Mouse (Mus musculus): ENCODE results near the gene Trp53i13. TPM values are rescaled to one million over a fixed set of nuclear protein-coding genes. Genes with fewer than 3 reads are reported as not detected.

Trp53i13 gene
- 34.3 and 40.2 TPM in 2 replicates for polyA plus RNA-seq (2012)

GRCm38 (mm10) chr11:77515637-77516552, at the start of gene Trp53i13:
TSS of gene Trp53i13 (minus strand) at chr11:77515980.

DNA sequence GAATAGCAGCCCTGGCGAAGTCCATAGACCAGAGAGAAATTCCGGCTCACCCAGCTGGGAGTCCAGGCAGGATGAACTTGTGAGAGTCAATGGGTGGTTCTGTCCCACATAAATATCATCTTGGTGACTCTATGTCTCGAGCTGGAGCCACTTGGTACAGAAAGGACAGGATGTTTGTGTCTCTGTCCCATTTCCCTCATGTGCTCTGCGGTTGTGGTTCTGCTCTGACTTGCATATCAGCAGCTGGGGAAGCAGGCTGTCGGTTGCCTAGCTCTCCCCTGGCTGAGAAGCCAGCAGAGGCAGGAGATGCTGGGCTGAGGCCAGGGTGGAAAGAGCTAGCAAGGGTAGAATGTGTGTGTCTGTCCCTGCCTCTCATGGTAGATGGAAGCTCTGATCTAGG, 3.3 kb upstream of the Trp53i13 start, which contains the start of gene Gm10392:
Gene Gm10392 (minus strand): TSS at position 156 of the 400 bp plus-strand sequence.

DNA sequence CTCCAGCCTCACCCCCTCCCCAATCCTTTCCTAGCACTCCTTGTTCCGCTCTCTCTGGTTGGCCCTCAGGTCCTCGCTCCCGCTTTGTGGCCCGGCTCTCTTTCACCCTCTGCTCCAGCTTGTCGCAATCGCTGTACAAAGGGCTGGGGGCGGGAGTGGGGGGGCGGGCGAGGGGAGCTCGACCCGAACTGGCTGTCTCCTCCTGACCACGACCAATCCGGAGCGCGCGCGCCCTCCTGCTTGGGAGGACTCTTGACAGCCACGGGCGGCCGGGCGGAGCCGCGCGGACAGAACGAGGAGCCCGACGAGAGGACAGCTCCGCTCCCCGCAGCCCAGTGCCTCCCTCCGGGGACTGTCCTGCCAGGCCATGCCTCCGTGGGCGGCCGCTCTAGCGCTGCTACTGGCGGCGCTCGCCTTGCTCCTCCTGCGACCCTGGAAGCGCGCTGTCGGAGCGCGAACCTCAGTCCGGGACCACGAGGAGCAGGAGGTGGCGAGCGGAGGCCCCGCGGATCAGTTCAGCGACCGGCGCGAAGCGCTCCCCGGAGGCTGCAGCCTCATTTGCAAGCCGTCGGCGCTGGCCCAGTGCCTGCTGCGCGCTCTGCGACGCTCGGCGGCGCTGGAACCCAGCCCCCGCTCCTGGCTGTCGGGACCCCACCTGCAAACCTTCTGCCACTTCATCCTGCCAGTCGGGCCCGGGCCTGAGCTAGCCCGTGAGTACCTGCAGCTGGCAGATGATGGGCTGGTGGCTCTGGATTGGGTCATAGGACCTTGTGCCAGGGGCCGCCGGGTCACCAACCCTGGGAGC, 746 bp downstream of the Trp53i13 start, which contains the start of gene Abhd15:
Gene Abhd15 (plus strand): TSS at position 290 of the 805 bp plus-strand sequence.

GRCm38 (mm10) chr11:77493512-77494343, 22.1 kb downstream of the Trp53i13 start, which contains the start of gene Git1:
TSS of gene Git1 (plus strand) at chr11:77493562.

GRCm38 (mm10) chr11:77489591-77490235, 26.1 kb downstream of the Trp53i13 start, which contains the start of gene Ankrd13b:
TSS of gene Ankrd13b (minus strand) at chr11:77489678.

GRCm38 (mm10) chr11:77462283-77463100, 53.3 kb downstream of the Trp53i13 start, which contains the start of gene Coro6:
TSS of gene Coro6 (plus strand) at chr11:77462411.

Other genes with a start within 250 kb of the Trp53i13 start
- 0.11 TPM in 1 of 2 replicates, not detected in the other for gene Coro6, start 53.6 kb downstream of the Trp53i13 start, polyA plus RNA-seq (2012)
- gene Ankrd13b, start 26.3 kb downstream of the Trp53i13 start, polyA plus RNA-seq (2012): 59.6 and 88.6 TPM in 2 replicates
- gene Git1, start 22.4 kb downstream of the Trp53i13 start, polyA plus RNA-seq (2012): 136 and 171 TPM in 2 replicates
- 9.8 and 10.0 TPM in 2 replicates for gene Abhd15, start 859 bp downstream of the Trp53i13 start, polyA plus RNA-seq (2012)
- 0.27 and 0.42 TPM in 2 replicates for gene Gm10392, start 3.2 kb upstream of the Trp53i13 start, polyA plus RNA-seq (2012)
- gene Taok1, start 91.8 kb upstream of the Trp53i13 start, polyA plus RNA-seq (2012): 2.1 and 2.9 TPM in 2 replicates
- gene Nufip2, start 170.2 kb upstream of the Trp53i13 start, polyA plus RNA-seq (2012): 45.5 and 58.3 TPM in 2 replicates
- gene Cryba1, start 209.3 kb upstream of the Trp53i13 start, polyA plus RNA-seq (2012): not detected in 2 replicates
- gene Myo18a, start 247.3 kb upstream of the Trp53i13 start, polyA plus RNA-seq (2012): 64.5 and 95.7 TPM in 2 replicates

Data from megakaryocyte-erythroid progenitor cell, adult 5 weeks (primary cell).